19 mouse cellular contexts compared by ENCODE assay signal in genomic region chr16:29693791-29694419, GRCm38 (mm10).
A peak's percentile ranks its signal among the peaks of the same experiment; 100 is the strongest.
DNase-seq lines count a peak whose midpoint lies in the region; ATAC-seq and TF ChIP-seq lines count a peak whose summit lies in the region.
"Had no signal": no experiment of that assay in that cellular context is flagged by ENCODE, and none has a peak within 500 bp of the region (broad histone marks: within the 10 kb centered on the region; RNA-seq: fewer than 3 reads in every experiment).

No protein-coding gene starts in this region.

- peaks cover 8% of the 10 kb centered on the region for H3K4me1 ChIP-seq in lung, embryonic 14.5 days (ENCODE audit: insufficient read depth)
- H3K4me1 ChIP-seq in embryonic facial prominence, embryonic 10.5 days, result peaks cover 21% of the 10 kb centered on the region
- peaks cover 13% of the 10 kb centered on the region for H3K4me1 ChIP-seq in forebrain, embryonic 16.5 days (replicated peaks; ENCODE audit: control insufficient read depth, insufficient read depth, low read length)
- H3K4me1 ChIP-seq in kidney, embryonic 14.5 days (ENCODE audit: control insufficient read depth, insufficient read depth, low read length), result no peaks in the 10 kb centered on the region; the same call in none of the 2 replicates

- H3K27me3 ChIP-seq in lung, embryonic 14.5 days (ENCODE audit: insufficient read depth, low read length), result no peaks in the 10 kb centered on the region
- H3K27me3 ChIP-seq in embryonic facial prominence, embryonic 10.5 days (replicated peaks; ENCODE audit: low read depth, poor library complexity, severe bottlenecking), result peaks cover 13% of the 10 kb centered on the region
- no peaks in the 10 kb centered on the region for H3K27me3 ChIP-seq in forebrain, embryonic 16.5 days (replicated peaks; ENCODE audit: control insufficient read depth, insufficient read depth, low read length)
- no peaks in the 10 kb centered on the region for H3K27me3 ChIP-seq in kidney, embryonic 14.5 days (ENCODE audit: control insufficient read depth, insufficient read depth, low read length)
- H3K27me3 ChIP-seq: embryonic facial prominence, embryonic 13.5 days had no signal

- DNase-seq in lung, embryonic 14.5 days, result peak; percentile 22
- no peak for DNase-seq in lung, postnatal 36 days
- DNase-seq in embryonic facial prominence, embryonic 10.5 days (ENCODE audit: low spot score), result no peak
- peak; percentile 6 for DNase-seq in large intestine, adult 2 months (ENCODE audit: low read depth, low spot score)
- no peak for DNase-seq in kidney, adult 9 months
- DNase-seq in layer of hippocampus, postnatal 25 days (ENCODE audit: extremely low spot score in 1 of 2, low spot score in 1 of 2), result no peak
- DNase-seq: cerebellum, adult 9-11 months; heart, postnatal 10 days; kidney, adult 8-10 months; kidney, postnatal 36 days; layer of hippocampus, adult 9-11 months; lung, adult 18-20 months; spleen, adult 18-20 months had no signal

- no peaks in the 10 kb centered on the region for H3K9me3 ChIP-seq in lung, embryonic 14.5 days (ENCODE audit: low read depth, low read length)
- peaks cover 4% of the 10 kb centered on the region; the same call in 1 of the 2 replicates for H3K9me3 ChIP-seq in embryonic facial prominence, embryonic 10.5 days
- H3K9me3 ChIP-seq in forebrain, embryonic 16.5 days (ENCODE audit: control insufficient read depth, low read length), result no peaks in the 10 kb centered on the region
- peaks cover 9% of the 10 kb centered on the region; the same call in 1 of the 2 replicates for H3K9me3 ChIP-seq in kidney, embryonic 14.5 days (ENCODE audit: control insufficient read depth, low read length)
- H3K9me3 ChIP-seq: embryonic facial prominence, embryonic 13.5 days had no signal

- H3K9ac ChIP-seq in lung, embryonic 14.5 days, result no peak overlapping the region
- H3K9ac ChIP-seq in forebrain, embryonic 16.5 days (replicated peaks; ENCODE audit: low read depth, low read length), result no peak overlapping the region
- H3K9ac ChIP-seq in kidney, embryonic 14.5 days (ENCODE audit: low read depth, low read length), result no peak overlapping the region
- H3K9ac ChIP-seq: embryonic facial prominence, embryonic 13.5 days had no signal

- 61% methylated on average over 6 of the region's 6 CpGs for WGBS in lung, embryonic 14.5 days
- WGBS in embryonic facial prominence, embryonic 10.5 days, result 79% methylated on average over 6 of the region's 6 CpGs
- WGBS in forebrain, embryonic 16.5 days, result 50% methylated on average over 6 of the region's 6 CpGs
- WGBS in large intestine, adult 2 months, result 68% methylated on average over 6 of the region's 6 CpGs
- WGBS in kidney, embryonic 14.5 days, result 75% methylated on average over 6 of the region's 6 CpGs

- H3K4me2 ChIP-seq in lung, embryonic 14.5 days, result no peak overlapping the region
- no peak overlapping the region for H3K4me2 ChIP-seq in forebrain, embryonic 16.5 days (ENCODE audit: low read length)
- H3K4me2 ChIP-seq in kidney, embryonic 14.5 days (replicated peaks; ENCODE audit: low read depth, low read length), result no peak overlapping the region
- H3K4me2 ChIP-seq: embryonic facial prominence, embryonic 13.5 days; heart, embryonic 11.5 days; liver, embryonic 11.5 days had no signal

- no peak overlapping the region for H3K4me3 ChIP-seq in lung, embryonic 14.5 days (ENCODE audit: low read depth, low read length)
- H3K4me3 ChIP-seq in embryonic facial prominence, embryonic 10.5 days, result no peak overlapping the region
- no peak overlapping the region for H3K4me3 ChIP-seq in forebrain, embryonic 16.5 days (replicated peaks; ENCODE audit: low read length)
- H3K4me3 ChIP-seq in kidney, embryonic 14.5 days (ENCODE audit: low read length), result no peak overlapping the region
- H3K4me3 ChIP-seq: embryonic facial prominence, embryonic 13.5 days had no signal

- TF ChIP-seq CTCF in lung, embryonic 14.5 days (IDR thresholded peaks at IDR 0.05; ENCODE audit: low read depth), result no peak

- ATAC-seq in lung, embryonic 14.5 days (ENCODE audit: insufficient read depth), result no peak
- peak; percentile 57 for ATAC-seq in forebrain, embryonic 16.5 days
- ATAC-seq in kidney, embryonic 14.5 days (ENCODE audit: low FRiP score, low TSS enrichment), result no peak; the same call in 1 of the 2 replicates
- ATAC-seq: inflammation-experienced regulatory T-cells, adult 6 months had no signal

- H3K27ac ChIP-seq in lung, embryonic 14.5 days (ENCODE audit: low read depth), result 0 out of 2 replicates have a peak overlapping the region, but pooled peaks have one; percentile 46
- H3K27ac ChIP-seq in embryonic facial prominence, embryonic 10.5 days (replicated peaks), result 0 out of 2 replicates have a peak overlapping the region, but pooled peaks have one; percentile 24
- no peak overlapping the region for H3K27ac ChIP-seq in forebrain, embryonic 16.5 days (ENCODE audit: low read length)
- no peak overlapping the region for H3K27ac ChIP-seq in kidney, embryonic 14.5 days (ENCODE audit: low read depth, low read length)
- H3K27ac ChIP-seq: embryonic facial prominence, embryonic 13.5 days had no signal

- no peaks in the 10 kb centered on the region for H3K36me3 ChIP-seq in lung, embryonic 14.5 days (ENCODE audit: insufficient read depth)
- H3K36me3 ChIP-seq in embryonic facial prominence, embryonic 10.5 days (replicated peaks), result no peaks in the 10 kb centered on the region
- no peaks in the 10 kb centered on the region for H3K36me3 ChIP-seq in forebrain, embryonic 16.5 days (ENCODE audit: control insufficient read depth, insufficient read depth)
- no peaks in the 10 kb centered on the region for H3K36me3 ChIP-seq in kidney, embryonic 14.5 days (ENCODE audit: control insufficient read depth, insufficient read depth, low read length)
- H3K36me3 ChIP-seq: embryonic facial prominence, embryonic 13.5 days had no signal

Comparison
In these comparisons a context has a peak if more than half of its experiments do, and no peak if none do; other contexts are left out.
1. DNase-seq: peak in lung, embryonic 14.5 days (single experiment) and large intestine, adult 2 months (single experiment); none in lung, postnatal 36 days (single experiment), embryonic facial prominence, embryonic 10.5 days (single experiment), kidney, adult 9 months (single experiment) and layer of hippocampus, postnatal 25 days (0 of 2).
2. H3K27ac ChIP-seq: peak in lung, embryonic 14.5 days (single experiment) and embryonic facial prominence, embryonic 10.5 days (single experiment); none in forebrain, embryonic 16.5 days (single experiment) and kidney, embryonic 14.5 days (single experiment).